Mouse (Mus musculus): Measurements from ENCODE around the gene Vamp1.

Gene Vamp1

DNA sequence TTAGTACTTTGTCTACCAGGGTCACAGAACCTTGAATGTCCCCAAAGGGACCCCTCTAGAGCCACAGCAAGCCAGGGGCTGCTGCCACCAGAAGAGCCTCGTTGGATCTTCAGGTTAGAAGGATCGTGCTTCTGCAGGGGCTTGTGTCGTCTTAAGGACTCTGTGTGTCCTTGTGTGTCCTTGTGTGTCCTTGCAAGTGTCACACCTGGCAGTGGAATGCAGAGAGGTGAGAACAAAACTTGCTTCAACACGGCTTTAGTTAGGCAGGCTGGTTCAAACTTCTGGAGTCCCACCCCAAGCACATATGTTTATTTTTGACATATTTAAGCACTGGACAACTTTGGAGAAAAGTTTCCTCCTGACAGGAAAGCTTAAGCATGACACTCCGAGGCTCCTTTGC, 73.4 kb downstream of the Vamp1 start:
- DNase-seq (ENCODE audit: low spot score): no peak

GRCm38 (mm10) chr6:125291329-125291728, 76.0 kb downstream of the Vamp1 start:
- no peak for DNase-seq (ENCODE audit: low spot score)

DNA sequence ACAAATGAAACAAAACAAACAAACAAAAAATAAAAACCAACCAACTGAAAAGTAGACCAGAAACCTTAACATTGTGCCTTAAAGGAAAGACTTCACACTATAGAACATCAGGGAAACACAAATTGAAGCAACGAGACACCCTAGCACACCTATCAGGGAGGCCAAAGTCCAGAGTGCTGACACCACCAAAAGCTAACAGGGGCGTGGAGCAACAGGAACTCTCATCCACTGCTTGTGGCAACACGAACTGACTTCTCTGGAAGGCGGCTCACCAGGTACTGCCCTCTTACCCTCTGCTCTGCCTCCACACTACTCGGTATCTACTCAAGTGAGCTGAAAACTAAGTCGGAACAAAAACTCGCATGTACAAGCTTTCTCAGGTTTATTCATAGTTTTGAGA, 76.9 kb downstream of the Vamp1 start:
- DNase-seq (ENCODE audit: low spot score): no peak

DNA sequence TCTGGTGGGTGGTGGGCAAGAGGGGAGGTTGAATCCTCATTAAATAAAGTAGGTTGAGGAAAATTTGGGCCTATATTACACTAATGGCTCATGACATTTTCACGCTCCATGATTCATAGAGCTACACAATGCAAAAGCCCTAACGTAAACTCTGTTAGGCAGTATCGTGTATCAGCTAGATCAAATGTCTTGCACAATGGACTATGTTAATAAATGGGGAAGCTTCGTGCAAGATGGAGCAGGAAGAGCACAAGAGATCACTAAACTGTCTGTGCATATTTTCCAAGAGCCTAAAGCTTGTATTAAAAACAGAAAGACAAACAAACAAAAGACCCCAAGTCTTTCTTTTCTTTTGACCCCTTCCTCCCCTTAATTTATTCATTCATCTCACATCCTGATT, 78.7 kb downstream of the Vamp1 start:
- no peak for DNase-seq (ENCODE audit: low spot score)
